Mouse (Mus musculus): ENCODE results near the gene Platr17.

The Platr17 gene

DNA sequence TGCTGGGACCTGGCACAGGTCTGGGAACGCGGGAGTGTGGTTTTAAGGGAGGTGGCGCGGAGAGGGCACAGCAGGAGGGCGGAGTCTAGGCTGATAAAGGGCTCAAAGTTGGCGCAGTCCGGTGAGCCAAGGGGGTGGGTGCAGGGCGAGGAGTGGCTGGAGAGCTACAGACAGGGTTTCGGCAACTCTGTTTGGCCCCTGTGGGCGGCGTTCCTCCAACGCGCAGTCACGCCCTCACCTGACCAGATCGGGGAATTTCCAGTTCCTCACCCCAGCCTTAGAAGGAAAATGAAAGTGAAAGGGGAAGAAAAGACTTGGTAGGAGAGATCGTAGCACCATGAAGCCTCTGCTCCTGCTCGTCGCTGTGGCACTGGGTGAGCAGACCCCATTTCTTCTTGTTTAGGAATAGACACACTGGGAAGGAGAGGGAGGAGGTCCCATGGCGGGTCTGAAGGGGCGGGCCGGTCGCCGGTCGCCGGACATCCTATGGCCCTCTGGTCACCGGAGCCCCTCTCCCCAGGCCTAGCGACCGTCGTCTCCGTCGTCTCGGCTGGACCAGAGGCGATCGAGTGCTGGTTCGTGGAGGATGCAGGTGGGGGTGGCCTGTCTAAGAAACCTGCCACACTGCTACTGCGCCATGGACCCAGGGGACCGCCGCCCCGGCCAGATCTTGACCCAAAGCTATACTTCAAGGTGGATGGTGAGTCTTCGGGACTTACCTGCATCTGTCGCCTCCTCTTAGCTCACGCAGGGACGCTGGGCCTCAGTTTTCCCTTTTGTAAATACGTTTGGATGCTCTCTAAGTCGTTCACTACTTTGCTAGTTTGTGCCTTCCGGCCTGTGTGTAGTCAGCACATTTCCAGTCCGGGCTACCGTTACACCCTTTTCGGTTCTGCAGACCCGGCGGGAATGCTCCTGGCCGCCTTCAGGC lies 14.7 kb downstream of the Platr17 start:
- intact Hi-C loops (cut with DNase I), result no loop called here

DNA sequence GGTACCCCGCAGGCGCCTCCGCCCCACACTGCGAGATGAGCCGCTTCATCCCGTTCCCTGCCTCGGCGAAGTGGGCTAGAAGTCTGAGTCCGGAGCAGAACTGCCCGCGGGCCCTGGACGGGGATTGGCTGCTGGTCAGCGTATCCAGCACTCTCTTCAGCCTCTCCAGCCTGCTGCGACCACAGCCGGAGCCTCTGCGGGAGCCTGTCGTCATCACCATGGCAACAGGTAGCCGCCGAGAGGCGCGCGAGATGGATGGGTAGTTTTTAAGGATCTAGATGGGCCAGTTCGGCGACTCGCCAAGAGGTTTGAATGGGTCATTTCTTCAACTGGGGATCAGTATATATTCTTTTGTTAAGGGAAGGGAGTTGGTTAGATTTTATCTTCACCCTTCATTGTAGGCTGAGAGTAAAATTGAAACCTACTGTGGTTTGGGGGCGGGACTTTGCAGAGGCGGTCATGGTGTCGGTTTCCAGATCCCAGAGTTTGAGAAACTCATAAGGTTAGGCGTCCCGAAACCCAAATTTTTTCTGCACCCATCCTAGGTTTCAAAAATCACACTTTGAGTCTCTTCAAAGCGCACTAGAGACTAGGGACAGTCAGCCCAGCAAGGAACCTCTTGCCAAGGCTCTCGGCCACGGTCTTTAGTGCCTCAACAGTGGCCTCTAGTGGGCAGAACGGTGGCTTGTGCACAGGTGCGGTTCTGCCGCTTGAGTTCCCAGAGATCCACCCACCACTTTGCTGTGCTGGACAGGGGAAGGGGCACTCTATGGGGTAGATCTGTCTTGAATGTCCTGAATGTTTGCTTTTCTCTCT lies 15.6 kb downstream of the Platr17 start:
- intact Hi-C loops (cut with DNase I), result no loop called here

DNA sequence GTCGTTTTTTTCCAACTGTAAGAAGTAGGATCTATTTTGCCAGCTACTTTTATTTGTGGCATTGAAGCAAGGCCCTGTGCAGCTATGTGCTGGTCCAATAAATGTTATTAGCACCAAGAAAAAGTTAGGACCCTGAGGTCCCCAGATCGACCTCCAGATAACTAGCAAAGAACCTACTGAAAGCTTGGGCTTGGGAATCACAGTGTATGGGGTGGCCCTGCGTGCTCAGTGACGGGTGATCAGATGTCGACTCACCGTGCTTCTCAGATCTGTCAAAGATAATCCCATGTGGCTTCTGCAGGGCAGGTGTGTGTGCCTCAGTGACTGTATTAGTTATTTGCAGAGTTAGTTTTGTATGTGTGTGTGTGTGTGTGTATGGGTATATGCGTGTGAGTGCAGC lies 16.4 kb downstream of the Platr17 start:
- intact Hi-C loops (cut with DNase I), result no loop called here

DNA sequence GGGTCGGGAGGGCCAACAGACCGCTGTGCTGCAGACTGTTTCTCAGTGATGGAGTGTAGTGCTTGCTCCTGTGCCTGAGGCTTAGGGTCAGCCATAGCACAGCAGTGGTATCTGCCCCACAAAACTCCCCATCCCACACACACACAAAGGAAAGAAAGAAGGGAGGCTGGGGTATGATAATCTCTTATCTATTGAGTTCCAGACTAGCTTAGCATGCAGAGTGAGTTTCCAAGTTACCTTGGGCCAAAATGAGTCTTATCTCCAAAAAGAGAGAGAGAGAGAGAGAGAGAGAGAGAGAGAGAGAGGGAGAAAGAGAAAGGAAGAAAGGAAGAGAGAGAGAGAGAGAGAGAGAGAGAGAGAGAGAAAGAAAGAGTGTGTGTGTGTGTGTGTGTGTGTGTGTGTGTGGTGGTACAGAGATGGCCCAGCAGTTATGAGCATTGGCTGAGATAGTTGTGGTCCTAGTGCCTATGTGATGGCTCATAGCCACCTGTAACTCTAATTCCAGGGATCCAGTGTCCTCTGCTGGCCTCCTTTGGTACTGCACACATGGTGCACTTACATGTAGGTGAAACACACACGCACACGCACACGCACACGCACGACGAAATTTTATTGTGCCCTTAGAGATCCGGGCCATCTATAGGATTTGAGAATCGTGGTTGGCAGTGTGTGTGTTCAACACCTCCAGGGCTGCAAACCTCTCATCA lies 19.8 kb downstream of the Platr17 start:
- intact Hi-C loops (cut with DNase I), result no loop called here

DNA sequence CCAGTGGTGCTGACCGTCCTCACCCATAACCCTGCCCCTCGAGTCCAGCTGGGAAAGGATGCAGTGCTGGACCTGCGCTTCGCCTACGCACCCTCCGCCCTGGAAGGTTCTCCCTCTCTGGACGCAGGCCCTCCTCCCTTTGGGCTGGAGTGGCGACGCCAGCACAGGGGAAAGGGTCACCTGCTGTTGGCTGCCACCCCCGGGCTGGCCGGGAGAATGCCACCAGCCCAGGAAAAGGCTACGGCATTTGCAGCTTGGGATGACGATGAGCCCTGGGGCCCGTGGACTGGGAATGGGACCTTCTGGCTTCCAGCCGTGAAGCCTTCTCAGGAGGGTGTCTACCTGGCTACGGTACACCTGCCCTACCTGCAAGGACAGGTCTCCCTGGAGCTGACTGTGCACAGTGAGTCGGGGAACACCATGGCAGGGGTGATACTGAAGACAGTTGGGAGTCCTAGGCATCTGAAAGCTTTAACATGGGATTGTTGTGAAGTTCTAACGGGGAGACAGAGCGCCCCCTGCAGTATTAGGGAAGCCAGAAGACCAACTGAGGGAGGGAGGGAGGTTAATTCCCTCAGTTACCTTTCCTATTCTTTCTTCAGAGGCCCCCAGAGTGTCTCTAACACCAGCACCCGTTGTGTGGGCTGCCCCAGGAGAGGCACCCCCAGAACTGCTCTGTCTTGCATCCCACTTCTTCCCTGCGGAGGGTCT lies 20.6 kb downstream of the Platr17 start:
- intact Hi-C loops (cut with DNase I), result no loop called here

DNA sequence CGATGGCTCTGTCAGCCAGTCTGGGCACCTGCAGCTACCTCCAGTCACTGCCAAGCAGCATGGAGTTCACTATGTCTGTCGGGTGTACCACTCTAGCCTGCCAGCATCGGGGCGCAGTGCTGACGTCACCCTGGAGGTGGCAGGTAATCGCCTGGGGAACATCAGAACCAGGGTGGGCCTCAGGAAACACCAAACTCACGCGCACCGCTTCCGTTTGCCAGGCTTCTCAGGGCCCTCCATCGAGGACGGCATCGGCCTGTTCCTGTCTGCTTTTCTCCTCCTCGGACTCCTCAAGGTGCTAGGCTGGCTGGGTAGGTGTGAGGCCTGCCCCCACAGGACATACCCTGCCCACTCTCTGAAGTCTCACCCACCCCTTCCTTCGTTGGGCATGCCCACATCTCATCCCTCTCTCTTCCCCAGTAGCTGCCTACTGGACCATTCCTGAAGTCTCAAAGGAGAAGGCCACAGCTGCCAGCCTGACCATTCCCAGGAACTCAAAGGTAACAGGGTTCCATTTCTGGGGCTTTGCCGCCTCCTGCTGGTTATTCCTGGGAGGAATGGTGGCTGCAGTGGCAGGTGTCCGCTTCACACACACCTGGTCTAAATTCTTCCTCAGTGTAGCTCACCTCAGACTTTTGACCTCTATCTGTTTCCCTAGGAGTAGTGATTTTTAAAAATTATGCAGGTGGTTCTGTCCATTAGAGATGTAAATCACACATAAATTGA lies 21.4 kb downstream of the Platr17 start:
- intact Hi-C loops (cut with DNase I), result no loop called here

DNA sequence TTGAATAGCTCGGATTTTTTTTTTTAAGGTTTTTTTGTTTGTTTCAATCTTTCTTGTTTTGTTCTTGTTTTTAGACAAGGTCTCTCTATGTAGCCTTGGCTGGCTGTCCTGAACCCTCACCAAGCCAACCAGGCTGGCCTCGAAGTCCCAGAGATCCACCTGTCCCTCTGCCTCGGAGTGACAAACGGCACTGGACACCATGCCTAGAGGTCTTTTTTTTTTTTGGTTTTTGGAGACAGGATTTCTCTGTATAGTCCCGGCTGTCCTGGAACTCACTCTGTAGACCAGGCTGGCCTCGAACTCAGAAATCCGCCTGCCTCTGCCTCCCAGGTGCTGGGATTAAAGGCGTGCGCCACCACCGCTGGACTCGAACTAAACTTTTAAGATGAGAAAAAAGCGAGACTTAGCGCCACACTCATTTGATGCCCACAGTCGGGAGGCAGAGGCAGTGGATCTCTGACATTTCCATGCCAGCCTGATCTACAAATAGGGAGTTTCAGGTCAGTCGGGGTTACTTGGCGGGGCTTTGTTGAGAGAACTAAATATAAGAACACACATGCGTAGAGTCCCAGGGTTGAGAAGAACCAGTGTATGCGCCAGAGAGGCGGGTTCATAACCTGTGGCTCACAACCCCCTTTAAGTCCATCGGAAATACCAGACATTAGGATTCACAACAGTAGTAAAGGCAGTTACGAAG lies 23.5 kb downstream of the Platr17 start:
- intact Hi-C loops (cut with DNase I), result no loop called here

DNA sequence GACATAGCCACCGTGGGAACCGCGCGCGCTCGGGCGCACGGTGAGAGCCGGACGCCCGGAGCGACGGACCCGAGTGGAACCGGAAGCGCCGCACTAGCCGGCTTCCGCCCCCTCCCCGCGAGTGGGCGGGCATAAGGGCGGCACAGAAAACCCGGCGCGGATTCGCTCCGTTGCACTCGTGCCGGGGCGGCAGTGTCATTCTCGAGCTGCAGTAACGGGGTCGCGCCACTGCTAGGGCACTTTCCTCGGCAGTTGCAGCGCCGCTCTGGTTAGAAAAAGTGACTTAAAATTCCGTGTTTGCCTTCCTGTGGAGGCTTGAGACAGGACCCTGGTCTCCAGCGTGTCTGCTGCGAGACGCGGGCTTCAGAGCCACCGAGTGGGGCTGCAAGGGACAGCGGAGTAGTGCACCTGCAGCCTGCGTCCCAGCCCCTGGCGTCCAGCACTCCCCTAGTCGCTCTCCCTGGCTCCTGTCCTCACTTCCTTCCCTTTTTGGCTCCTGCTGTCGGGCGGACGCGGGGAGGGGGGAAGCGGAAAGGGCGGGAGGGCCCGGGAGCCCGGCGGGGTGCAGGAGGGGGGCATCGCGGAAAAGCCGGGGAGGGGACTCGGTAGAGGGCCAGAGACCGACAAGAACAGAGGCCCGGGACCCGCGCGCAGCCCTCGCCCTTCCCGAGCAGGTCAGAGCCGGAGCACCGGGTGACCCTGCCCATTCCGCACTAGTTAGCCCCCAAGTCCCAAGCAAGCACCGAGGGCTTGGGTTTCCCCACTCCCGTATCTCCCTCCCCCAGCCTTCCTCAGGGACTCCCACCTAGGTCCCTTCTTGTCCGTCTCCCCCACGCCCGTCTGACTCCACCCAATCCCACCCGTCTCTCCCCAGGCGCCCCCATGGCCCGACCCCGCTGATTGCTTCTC lies 24.7 kb downstream of the Platr17 start, which contains the start of gene Rgl2:
Gene Rgl2, plus strand, starts transcription at position 173 of the 909 bp plus-strand sequence.
- intact Hi-C loops (cut with DNase I), result no loop called here

DNA sequence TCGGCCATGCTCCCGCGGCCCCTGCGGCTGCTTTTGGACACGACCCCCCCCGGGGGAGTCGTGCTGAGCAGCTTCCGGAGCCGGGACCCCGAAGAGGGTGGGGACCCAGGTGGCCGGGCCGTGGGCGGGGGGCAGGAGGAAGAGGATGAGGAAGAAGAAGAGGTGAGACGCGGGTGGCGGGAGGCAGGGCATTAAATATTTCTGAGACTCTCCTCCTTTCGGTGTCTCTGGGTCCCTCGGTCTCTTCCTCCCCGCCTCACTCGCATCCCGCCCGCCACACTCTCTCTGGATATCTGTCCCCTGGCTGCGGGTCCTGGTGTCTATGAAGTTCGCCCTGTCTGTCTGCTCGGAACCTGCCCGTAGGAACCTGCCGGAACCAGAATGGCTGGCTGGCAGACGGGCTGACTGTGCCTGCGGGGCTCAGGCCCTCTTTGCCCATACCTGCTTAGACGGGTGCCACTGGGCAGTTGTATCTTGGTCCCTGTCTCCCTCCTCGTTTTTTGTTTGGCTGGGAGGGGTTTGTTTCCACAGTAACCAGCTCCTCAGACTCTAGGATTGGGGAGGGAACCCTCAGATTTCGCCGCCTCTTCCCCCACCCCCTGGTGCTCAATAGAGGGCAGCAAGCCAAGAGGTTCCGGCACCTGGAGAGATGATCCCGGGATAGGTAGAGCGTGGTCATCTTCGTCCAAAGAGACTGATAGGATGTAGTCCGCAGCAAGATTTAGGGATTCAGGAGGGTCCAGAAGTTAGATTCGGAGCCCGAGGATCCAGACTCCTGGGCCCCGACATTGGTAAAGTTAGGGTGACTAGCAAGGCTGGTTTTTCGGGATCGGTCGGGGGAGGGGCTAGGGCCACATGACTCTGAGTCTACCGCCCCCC lies 25.6 kb downstream of the Platr17 start:
- intact Hi-C loops (cut with DNase I), result no loop called here

DNA sequence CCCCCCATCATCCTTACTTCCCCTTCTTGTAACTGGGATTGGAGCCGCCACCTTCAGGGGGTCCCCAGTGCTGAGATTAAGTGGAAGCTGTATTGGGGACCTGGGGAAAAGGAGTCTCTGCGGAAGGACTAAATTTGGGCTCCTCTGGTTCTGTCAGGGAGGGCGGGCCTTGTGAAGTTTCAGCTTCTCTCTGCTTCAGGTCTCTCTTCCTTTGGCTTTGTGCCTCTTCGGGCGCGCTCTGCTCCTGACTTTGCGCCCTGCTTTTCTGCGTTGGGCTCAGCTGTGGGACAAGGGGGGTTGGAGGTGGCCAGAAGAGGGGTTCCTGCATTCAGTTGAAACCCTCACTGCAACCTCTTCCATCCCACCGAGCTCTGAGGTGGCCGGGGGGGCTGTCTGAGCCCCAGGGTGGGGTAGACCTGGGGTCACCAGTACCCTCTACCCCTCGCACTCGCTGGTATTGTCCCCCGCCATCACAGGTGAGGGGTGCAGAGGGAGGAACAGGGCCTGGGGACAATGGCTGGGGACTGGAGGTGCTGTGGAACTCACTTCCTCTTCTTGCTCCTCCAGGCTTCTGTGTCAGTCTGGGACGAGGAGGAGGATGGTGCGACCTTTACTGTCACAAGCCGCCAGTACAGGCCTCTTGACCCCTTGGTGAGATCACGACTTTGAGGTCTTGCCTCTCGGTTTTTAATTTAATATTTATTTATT lies 26.4 kb downstream of the Platr17 start:
- intact Hi-C loops (cut with DNase I), result no loop called here

DNA sequence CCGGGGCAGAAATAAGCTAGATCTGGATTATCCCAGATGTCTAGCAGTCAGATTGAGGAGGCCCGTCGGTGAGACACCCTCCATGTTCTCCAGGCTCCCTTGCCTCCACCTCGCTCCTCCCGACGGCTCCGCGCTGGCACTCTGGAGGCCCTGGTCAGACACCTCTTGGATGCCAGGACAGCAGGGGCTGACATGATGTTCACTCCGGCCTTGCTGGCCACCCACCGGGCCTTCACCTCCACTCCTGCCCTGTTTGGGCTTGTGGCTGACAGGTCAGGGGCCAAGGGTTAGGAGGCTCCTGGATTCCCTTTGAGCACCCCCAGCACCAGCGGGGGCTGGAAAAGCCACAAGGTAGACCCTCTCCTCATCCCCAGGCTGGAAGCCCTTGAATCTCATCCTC lies 27.0 kb downstream of the Platr17 start:
- intact Hi-C loops (cut with DNase I), result no loop called here

DNA sequence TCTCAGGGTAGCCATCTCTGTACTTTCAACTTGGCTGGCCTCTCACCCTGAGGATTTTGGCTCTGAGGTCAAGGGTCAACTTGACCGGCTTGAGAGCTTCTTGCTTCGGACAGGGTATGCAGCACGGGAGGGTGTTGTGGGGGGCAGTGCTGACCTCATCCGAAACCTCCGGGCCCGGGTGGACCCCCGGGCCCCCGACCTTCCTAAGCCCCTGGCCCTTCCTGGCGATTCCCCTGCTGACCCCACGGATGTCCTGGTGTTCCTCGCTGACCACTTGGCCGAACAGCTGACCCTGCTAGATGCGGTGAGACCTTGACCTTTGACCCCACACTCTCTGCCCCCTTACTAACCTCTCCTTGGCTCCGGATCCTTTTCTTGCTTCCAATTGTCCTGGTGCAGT lies 27.5 kb downstream of the Platr17 start:
- intact Hi-C loops (cut with DNase I), result no loop called here

DNA sequence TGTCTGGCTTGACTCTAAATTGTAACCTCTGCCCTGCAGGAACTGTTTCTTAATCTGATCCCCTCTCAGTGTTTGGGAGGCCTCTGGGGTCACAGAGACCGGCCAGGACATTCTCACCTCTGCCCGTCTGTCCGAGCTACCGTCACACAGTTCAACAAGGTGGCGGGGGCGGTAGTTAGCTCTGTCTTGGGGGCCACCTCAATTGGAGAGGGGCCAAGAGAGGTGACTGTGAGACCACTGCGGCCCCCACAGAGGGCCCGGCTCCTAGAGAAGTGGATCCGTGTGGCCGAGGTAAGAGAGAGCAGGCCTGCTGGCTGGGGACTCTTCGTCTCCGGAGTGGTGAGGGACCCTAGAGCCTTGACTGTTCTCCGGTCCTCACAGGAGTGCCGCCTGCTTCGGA lies 28.0 kb downstream of the Platr17 start:
- intact Hi-C loops (cut with DNase I), result no loop called here

DNA sequence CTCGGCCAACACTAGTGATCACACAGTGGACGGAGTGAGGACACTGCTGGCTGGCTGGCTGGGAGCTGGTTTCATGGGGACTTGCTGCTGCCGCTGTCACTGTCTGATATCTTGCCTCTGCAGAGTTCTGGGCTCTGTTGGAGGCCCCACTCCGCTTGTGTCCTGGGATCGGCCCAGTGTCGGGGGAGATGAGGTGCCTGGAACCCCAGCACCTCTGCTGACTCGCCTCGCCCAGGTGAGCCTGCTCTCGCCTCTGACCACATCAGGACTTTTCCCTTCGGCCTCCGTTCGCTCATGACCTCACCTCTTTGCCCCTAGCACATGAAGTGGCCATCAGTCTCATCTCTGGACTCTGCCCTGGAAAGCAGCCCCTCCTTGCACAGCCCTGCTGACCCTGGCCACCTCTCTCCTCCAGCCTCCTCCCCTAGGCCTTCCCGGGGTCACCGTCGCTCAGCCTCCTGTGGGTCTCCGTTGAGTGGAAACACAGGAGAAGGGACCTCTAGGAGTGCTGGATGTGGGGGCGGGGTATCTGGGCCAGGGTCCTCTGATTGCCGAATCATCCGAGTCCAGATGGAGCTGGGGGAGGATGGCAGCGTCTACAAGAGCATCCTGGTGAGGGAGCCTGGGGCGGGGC lies 30.6 kb downstream of the Platr17 start:
- intact Hi-C loops (cut with DNase I), result no loop called here

DNA sequence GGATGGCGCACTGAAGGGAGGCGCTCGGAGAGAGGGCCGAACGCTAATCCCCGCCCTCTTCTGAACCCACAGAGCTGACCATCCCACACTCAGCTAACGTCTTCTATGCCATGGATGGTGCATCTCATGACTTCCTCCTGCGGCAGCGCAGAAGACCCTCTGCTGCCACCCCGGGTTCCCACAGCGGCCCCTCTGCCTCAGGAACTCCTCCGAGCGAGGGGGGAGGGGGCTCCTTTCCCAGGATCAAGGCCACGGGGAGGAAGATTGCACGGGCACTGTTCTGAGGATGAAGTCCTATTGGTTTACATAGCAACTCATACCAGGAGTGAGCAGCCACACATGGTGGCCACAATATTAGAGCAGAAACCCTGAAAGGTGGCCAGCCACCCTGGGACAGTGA lies 32.1 kb downstream of the Platr17 start:
- intact Hi-C loops (cut with DNase I), result no loop called here

DNA sequence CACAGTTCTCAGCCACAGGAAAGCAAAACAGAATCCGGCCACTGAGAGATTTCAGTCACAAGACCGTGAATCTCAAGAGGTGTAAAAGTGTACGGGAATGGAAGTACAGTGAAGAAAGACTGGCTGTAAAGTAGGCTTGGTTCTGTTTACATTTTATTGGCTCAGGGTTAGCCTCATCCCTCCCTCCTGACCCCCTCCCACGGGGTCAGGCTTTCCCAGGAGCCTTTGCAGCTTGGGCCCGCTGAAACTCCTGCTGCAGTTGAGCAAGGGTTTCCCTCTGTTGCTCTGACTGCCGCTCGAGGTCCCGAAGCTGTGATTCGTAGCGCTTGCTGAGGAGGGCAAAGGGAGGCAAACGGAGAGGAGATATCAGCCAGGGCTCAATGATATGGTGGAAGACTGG lies 33.8 kb downstream of the Platr17 start:
- intact Hi-C loops (cut with DNase I), result no loop called here
